Mouse (Mus musculus) cerebellum, adult 9-10 months (tissue): Measurements from ENCODE around the gene Ubac1.

Source experiments
- DNase-seq: peaks from one replicate; pipeline ENCODE4 v3.0.0; 2022

Gene Ubac1

GRCm38 (mm10) chr2:26022626-26023025, 1.1 kb upstream of the Ubac1 start:
- DNase-seq, result peak; percentile 69

- no peak for DNase-seq
Observed at GRCm38 (mm10) chr2:26022258-26022565, 665 bp upstream of the Ubac1 start.

GRCm38 (mm10) chr2:26020714-26021560, 610 bp downstream of the Ubac1 start:
- peak; percentile 92 for DNase-seq

GRCm38 (mm10) chr2:26019923-26020322, 1.6 kb downstream of the Ubac1 start:
- peak; percentile 46 for DNase-seq

- no peak for DNase-seq
Observed at GRCm38 (mm10) chr2:26017326-26017725, 4.2 kb downstream of the Ubac1 start.

- no peak for DNase-seq
Observed at GRCm38 (mm10) chr2:26013674-26014073, 7.9 kb downstream of the Ubac1 start.

- no peak for DNase-seq
Observed at GRCm38 (mm10) chr2:26011420-26011819, 10.1 kb downstream of the Ubac1 start.

GRCm38 (mm10) chr2:26002001-26002400, 19.5 kb downstream of the Ubac1 start:
- peak; percentile 89 for DNase-seq

- DNase-seq, result no peak
Observed at GRCm38 (mm10) chr2:26001136-26001535, 20.4 kb downstream of the Ubac1 start.

GRCm38 (mm10) chr2:25997716-25998115, 23.8 kb downstream of the Ubac1 start:
- DNase-seq, result no peak

- DNase-seq, result no peak
Observed at GRCm38 (mm10) chr2:25994791-25995190, 26.8 kb downstream of the Ubac1 start.

- no peak for DNase-seq
Observed at GRCm38 (mm10) chr2:25992285-25992684, 29.3 kb downstream of the Ubac1 start.

GRCm38 (mm10) chr2:25989651-25990050, 31.9 kb downstream of the Ubac1 start:
- DNase-seq, result no peak

- DNase-seq, result no peak
Observed at GRCm38 (mm10) chr2:25987817-25988216, 33.7 kb downstream of the Ubac1 start.

GRCm38 (mm10) chr2:25986601-25987000, 34.9 kb downstream of the Ubac1 start:
- DNase-seq, result no peak

- DNase-seq, result peak; percentile 100
Observed at GRCm38 (mm10) chr2:25983159-25983907, 38.2 kb downstream of the Ubac1 start, which contains the start of gene Camsap1. Camsap1 (minus strand) TSS chr2:25983282.

- DNase-seq, result no peak
Observed at GRCm38 (mm10) chr2:25982426-25983091, 39.0 kb downstream of the Ubac1 start.

GRCm38 (mm10) chr2:25982052-25982425, 39.5 kb downstream of the Ubac1 start:
- peak; percentile 79 for DNase-seq

GRCm38 (mm10) chr2:25978997-25979396, 42.5 kb downstream of the Ubac1 start:
- DNase-seq, result no peak

GRCm38 (mm10) chr2:25977587-25978239, 43.8 kb downstream of the Ubac1 start:
- no peak for DNase-seq

- DNase-seq, result no peak
Observed at GRCm38 (mm10) chr2:25975141-25975770, 46.3 kb downstream of the Ubac1 start.

- DNase-seq, result peak; percentile 90
Observed at GRCm38 (mm10) chr2:25970426-25970825, 51.1 kb downstream of the Ubac1 start.

- no peak for DNase-seq
Observed at GRCm38 (mm10) chr2:25969319-25969718, 52.2 kb downstream of the Ubac1 start.
